ENCODE assay signal across 29 mouse cellular contexts in the genomic region with DNA sequence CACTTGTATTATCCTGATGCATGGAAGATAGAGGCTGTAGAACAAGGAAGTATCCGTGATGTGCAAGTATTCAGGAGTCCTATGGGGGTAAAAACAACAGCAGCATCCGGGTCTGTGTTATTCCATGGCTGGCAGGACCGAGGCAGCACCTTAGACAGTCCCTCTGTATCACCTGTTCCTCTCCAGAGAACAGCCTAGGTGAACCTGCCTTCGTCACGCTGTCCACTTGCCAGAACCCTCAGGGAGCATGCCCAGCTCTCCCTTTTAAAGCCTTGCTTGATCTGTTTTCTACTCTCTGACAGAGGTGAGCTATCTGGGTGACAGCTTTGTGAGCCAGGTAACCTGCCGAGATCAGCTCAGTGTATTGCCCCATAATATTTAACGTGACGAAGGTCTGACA. TPM values are rescaled to one million over a fixed set of nuclear protein-coding genes. Genes with fewer than 3 reads are reported as not detected.
DNase-seq lines count a peak whose midpoint lies in the region; ATAC-seq and TF ChIP-seq lines count a peak whose summit lies in the region.
"Had no signal": no experiment of that assay in that cellular context is flagged by ENCODE, and none has a peak within 500 bp of the region (broad histone marks: within the 10 kb centered on the region; RNA-seq: fewer than 3 reads in every experiment).

No protein-coding gene starts in this region.

- ATAC-seq in hindbrain, postnatal 0 days = no peak
- ATAC-seq: forebrain, embryonic 13.5 days; forebrain, embryonic 16.5 days; intestine, embryonic 15.5 days; Patski had no signal

- no peak overlapping the region for H3K4me3 ChIP-seq in hindbrain, postnatal 0 days (ENCODE audit: low read length)
- H3K4me3 ChIP-seq: forebrain, embryonic 10.5 days; forebrain, embryonic 13.5 days; heart, adult 2 months; heart, embryonic 10.5 days; heart, embryonic 13.5 days; hindbrain, embryonic 12.5 days; hindbrain, embryonic 15.5 days; intestine, embryonic 15.5 days; kidney, embryonic 15.5 days had no signal

- no peaks in the 10 kb centered on the region for H3K4me1 ChIP-seq in hindbrain, postnatal 0 days (ENCODE audit: insufficient read depth, low read length)
- H3K4me1 ChIP-seq: forebrain, embryonic 10.5 days; forebrain, embryonic 13.5 days; heart, embryonic 10.5 days; heart, embryonic 13.5 days; hindbrain, embryonic 12.5 days; intestine, embryonic 15.5 days; kidney, embryonic 15.5 days had no signal

- peak; percentile 70 for DNase-seq in cerebellum, adult 11-12 months
- DNase-seq in cerebellum, postnatal 4 days (ENCODE audit: low spot score in 2 of 2) = no peak
- peak; percentile 60 to 69 for DNase-seq in cerebellum, adult 18-20 months
- DNase-seq in cerebellum, adult 9-10 months = peak; percentile 70
- DNase-seq in cerebellum, postnatal 25 days = peak; percentile 70 to 78
- DNase-seq in layer of hippocampus, postnatal 14 days (ENCODE audit: low spot score in 2 of 2) = no peak
- no peak for DNase-seq in frontal cortex, postnatal 36 days (ENCODE audit: low spot score in 2 of 2)
- no peak for DNase-seq in hindbrain, postnatal 0 days (ENCODE audit: low spot score)
- DNase-seq: adrenal gland, adult 2 months; adrenal gland, postnatal 14 days; B cell, adult 2 months; embryo, embryonic 11 days; gastrocnemius, postnatal 25 days; heart, adult 2 months; heart, postnatal 14 days; kidney, adult 11 months; kidney, adult 8-10 months had no signal

- H3K36me3 ChIP-seq in hindbrain, postnatal 0 days (ENCODE audit: insufficient read depth, low read length) = peaks cover 72% of the 10 kb centered on the region

- no peak for TF ChIP-seq CTCF in hindbrain, postnatal 0 days (IDR thresholded peaks at IDR 0.05; ENCODE audit: low read depth)

- H3K27me3 ChIP-seq in hindbrain, postnatal 0 days (ENCODE audit: insufficient read depth, low read length) = no peaks in the 10 kb centered on the region
- H3K27me3 ChIP-seq: CH12.LX; forebrain, embryonic 13.5 days; heart, embryonic 13.5 days; hindbrain, embryonic 12.5 days; hindbrain, embryonic 15.5 days; intestine, embryonic 15.5 days; kidney, embryonic 15.5 days; Patski had no signal

- H3K4me2 ChIP-seq in hindbrain, postnatal 0 days (ENCODE audit: low read depth, low read length) = no peak overlapping the region
- H3K4me2 ChIP-seq: forebrain, embryonic 13.5 days; heart, embryonic 13.5 days; hindbrain, embryonic 12.5 days; hindbrain, embryonic 15.5 days; intestine, embryonic 15.5 days; kidney, embryonic 15.5 days had no signal

- WGBS in hindbrain, postnatal 0 days = 93% methylated on average over 8 of the region's 8 CpGs

- no peak overlapping the region for H3K27ac ChIP-seq in hindbrain, postnatal 0 days
- H3K27ac ChIP-seq: forebrain, embryonic 10.5 days; forebrain, embryonic 13.5 days; heart, adult 2 months; heart, embryonic 10.5 days; heart, embryonic 13.5 days; hindbrain, embryonic 12.5 days; hindbrain, embryonic 15.5 days; intestine, embryonic 15.5 days; kidney, embryonic 15.5 days had no signal

- H3K9ac ChIP-seq in hindbrain, postnatal 0 days (replicated peaks; ENCODE audit: low read length) = no peak overlapping the region
- H3K9ac ChIP-seq: forebrain, embryonic 13.5 days; heart, embryonic 13.5 days; hindbrain, embryonic 12.5 days; hindbrain, embryonic 15.5 days; intestine, embryonic 15.5 days; kidney, embryonic 15.5 days had no signal

- no peaks in the 10 kb centered on the region for H3K9me3 ChIP-seq in hindbrain, postnatal 0 days (ENCODE audit: low read length)
- H3K9me3 ChIP-seq: forebrain, embryonic 10.5 days; forebrain, embryonic 13.5 days; G1E; heart, embryonic 10.5 days; heart, embryonic 13.5 days; hindbrain, embryonic 12.5 days; hindbrain, embryonic 15.5 days; intestine, embryonic 15.5 days; kidney, embryonic 15.5 days had no signal

RNA-seq across cellular contexts. Expression of gene Tmem240, which starts 9.9 kb away (rescaled TPM):
- total RNA-seq in layer of hippocampus, postnatal 14 days (2021) = 10 to 100 TPM; 41.6 to 45.7 TPM
- 73.3 and 82.2 TPM in 2 replicates for total RNA-seq in hindbrain, postnatal 0 days (2014; rRNA removed)
- 31.0 and 33.6 TPM in 2 replicates for polyA plus RNA-seq in hindbrain, postnatal 0 days (2015; fragmentation: Nextera tagmentation; extraction: Ambion mirVana)

RNA-seq across cellular contexts. Expression of gene Atad3a, which starts 16.4 kb away (rescaled TPM):
- 10 to 100 TPM; 52.5 to 59.7 TPM for total RNA-seq in layer of hippocampus, postnatal 14 days (2021)
- 65.7 and 83.4 TPM in 2 replicates for total RNA-seq in hindbrain, postnatal 0 days (2014; rRNA removed)
- 68.8 and 72.2 TPM in 2 replicates for polyA plus RNA-seq in hindbrain, postnatal 0 days (2015; fragmentation: Nextera tagmentation; extraction: Ambion mirVana)

RNA-seq across cellular contexts. Expression of gene Vwa1, which starts 30.0 kb away (rescaled TPM):
- 10 to 100 TPM; 13.5 to 16.8 TPM for total RNA-seq in layer of hippocampus, postnatal 14 days (2021)
- total RNA-seq in hindbrain, postnatal 0 days (2014; rRNA removed) = 43.3 and 55.5 TPM in 2 replicates
- 27.8 and 29.4 TPM in 2 replicates for polyA plus RNA-seq in hindbrain, postnatal 0 days (2015; fragmentation: Nextera tagmentation; extraction: Ambion mirVana)

RNA-seq across cellular contexts. Expression of gene Ssu72, which starts 39.9 kb away (rescaled TPM):
- total RNA-seq in layer of hippocampus, postnatal 14 days (2021) = 10 to 100 TPM; 65.7 to 79.1 TPM
- total RNA-seq in hindbrain, postnatal 0 days (2014; rRNA removed) = 110 and 117 TPM in 2 replicates
- polyA plus RNA-seq in hindbrain, postnatal 0 days (2015; fragmentation: Nextera tagmentation; extraction: Ambion mirVana) = 165 and 169 TPM in 2 replicates

RNA-seq across cellular contexts. Expression of gene Tmem88b, which starts 41.2 kb away (rescaled TPM):
- total RNA-seq in layer of hippocampus, postnatal 14 days (2021) = 10 to 100 TPM; 18.0 to 18.1 TPM
- 0.86 and 2.3 TPM in 2 replicates for total RNA-seq in hindbrain, postnatal 0 days (2014; rRNA removed)
- 1.0 and 1.2 TPM in 2 replicates for polyA plus RNA-seq in hindbrain, postnatal 0 days (2015; fragmentation: Nextera tagmentation; extraction: Ambion mirVana)
- polyA plus RNA-seq: G1E had no signal

Comparison
In these comparisons a context has a peak if more than half of its experiments do, and no peak if none do; other contexts are left out.
1. DNase-seq: peak in cerebellum, adult 11-12 months (single experiment), cerebellum, adult 18-20 months (2 of 2), cerebellum, adult 9-10 months (single experiment) and cerebellum, postnatal 25 days (2 of 2); none in cerebellum, postnatal 4 days (0 of 2), layer of hippocampus, postnatal 14 days (0 of 2), frontal cortex, postnatal 36 days (0 of 2) and hindbrain, postnatal 0 days (single experiment).